In genomic region chr1:193346908-193347307, GRCm38 (mm10) we compare ENCODE assay signal across 25 mouse cellular contexts. TPM values are rescaled to one million over a fixed set of nuclear protein-coding genes. Genes with fewer than 3 reads are reported as not detected.
DNase-seq lines count a peak whose midpoint lies in the region; ATAC-seq and TF ChIP-seq lines count a peak whose summit lies in the region.
"Had no signal": no experiment of that assay in that cellular context is flagged by ENCODE, and none has a peak within 500 bp of the region (broad histone marks: within the 10 kb centered on the region; RNA-seq: fewer than 3 reads in every experiment).

No protein-coding gene starts in this region.

- H3K9me3 ChIP-seq in forebrain, embryonic 10.5 days, result no peaks in the 10 kb centered on the region
- H3K9me3 ChIP-seq in forebrain, embryonic 16.5 days (ENCODE audit: control insufficient read depth, low read length), result no peaks in the 10 kb centered on the region
- H3K9me3 ChIP-seq in heart, postnatal 0 days (replicated peaks; ENCODE audit: control insufficient read depth, low read length), result no peaks in the 10 kb centered on the region
- H3K9me3 ChIP-seq in hindbrain, embryonic 16.5 days (ENCODE audit: control insufficient read depth, low read length), result no peaks in the 10 kb centered on the region
- no peaks in the 10 kb centered on the region for H3K9me3 ChIP-seq in hindbrain, postnatal 0 days (ENCODE audit: low read length)
- H3K9me3 ChIP-seq: embryonic facial prominence, embryonic 13.5 days; embryonic facial prominence, embryonic 15.5 days; forebrain, embryonic 13.5 days; forebrain, embryonic 15.5 days had no signal

- TF ChIP-seq EP300 in heart, postnatal 0 days (IDR thresholded peaks at IDR 0.05; ENCODE audit: low read depth), result no peak
- TF ChIP-seq EP300 in heart, adult 2 months (IDR thresholded peaks at IDR 0.05; ENCODE audit: insufficient read depth, low read depth, low read length), result no peak

- intact Hi-C loops in heart, adult 2 months (cut with DNase I), result no loop called here

- H3K4me3 ChIP-seq in forebrain, embryonic 10.5 days, result no peak overlapping the region
- H3K4me3 ChIP-seq in forebrain, embryonic 16.5 days (replicated peaks; ENCODE audit: low read length), result no peak overlapping the region
- H3K4me3 ChIP-seq in heart, postnatal 0 days (ENCODE audit: low read depth, low read length), result no peak overlapping the region
- no peak overlapping the region for H3K4me3 ChIP-seq in heart, adult 2 months
- H3K4me3 ChIP-seq in hindbrain, embryonic 16.5 days (ENCODE audit: low read length), result no peak overlapping the region
- H3K4me3 ChIP-seq in hindbrain, postnatal 0 days (ENCODE audit: low read length), result no peak overlapping the region
- H3K4me3 ChIP-seq in myocyte, result no peak overlapping the region
- H3K4me3 ChIP-seq: embryonic facial prominence, embryonic 13.5 days; embryonic facial prominence, embryonic 15.5 days; erythroblast, embryonic 14.5 days; forebrain, embryonic 13.5 days; forebrain, embryonic 15.5 days had no signal

- WGBS in forebrain, embryonic 10.5 days, result 69% methylated on average over 3 of the region's 3 CpGs
- 80% methylated on average over 3 of the region's 3 CpGs for WGBS in forebrain, embryonic 16.5 days
- 52% methylated on average over 3 of the region's 3 CpGs for WGBS in heart, postnatal 0 days
- WGBS in heart, adult 2 months, result 34% methylated on average over 3 of the region's 3 CpGs
- WGBS in hindbrain, embryonic 16.5 days, result 74% methylated on average over 3 of the region's 3 CpGs
- 80% methylated on average over 3 of the region's 3 CpGs for WGBS in hindbrain, postnatal 0 days

- peak overlapping the region; percentile 48 for H3K27ac ChIP-seq in forebrain, embryonic 10.5 days
- H3K27ac ChIP-seq in forebrain, embryonic 16.5 days (ENCODE audit: low read length), result no peak overlapping the region
- H3K27ac ChIP-seq in heart, postnatal 0 days (ENCODE audit: low read depth), result no peak overlapping the region
- no peak overlapping the region for H3K27ac ChIP-seq in heart, adult 2 months
- H3K27ac ChIP-seq in hindbrain, embryonic 16.5 days (ENCODE audit: low read depth, low read length), result no peak overlapping the region
- H3K27ac ChIP-seq in hindbrain, postnatal 0 days, result no peak overlapping the region
- H3K27ac ChIP-seq: embryonic facial prominence, embryonic 13.5 days; embryonic facial prominence, embryonic 15.5 days; forebrain, embryonic 13.5 days; forebrain, embryonic 15.5 days had no signal

- H3K9ac ChIP-seq in forebrain, embryonic 16.5 days (replicated peaks; ENCODE audit: low read depth, low read length), result no peak overlapping the region
- H3K9ac ChIP-seq in heart, postnatal 0 days (replicated peaks; ENCODE audit: low read depth, low read length), result no peak overlapping the region
- H3K9ac ChIP-seq in heart, adult 2 months (ENCODE audit: low read depth, low read length), result no peak overlapping the region
- no peak overlapping the region for H3K9ac ChIP-seq in hindbrain, embryonic 16.5 days (ENCODE audit: low read depth, low read length)
- H3K9ac ChIP-seq in hindbrain, postnatal 0 days (replicated peaks; ENCODE audit: low read length), result no peak overlapping the region
- H3K9ac ChIP-seq: embryonic facial prominence, embryonic 13.5 days; embryonic facial prominence, embryonic 15.5 days; forebrain, embryonic 13.5 days; forebrain, embryonic 15.5 days had no signal

- no peak for TF ChIP-seq POLR2A in heart, adult 2 months (IDR thresholded peaks at IDR 0.05; ENCODE audit: insufficient read depth, low read depth, low read length)
- no peak for TF ChIP-seq POLR2A in myocyte (IDR thresholded peaks at IDR 0.05; ENCODE audit: insufficient read length, low read depth)

- no peak for DNase-seq in forebrain, embryonic 10.5 days (ENCODE audit: extremely low spot score, low spot score)
- no peak for DNase-seq in heart, postnatal 0 days (ENCODE audit: low spot score)
- DNase-seq in heart, adult 2 months, result no peak
- no peak for DNase-seq in hindbrain, postnatal 0 days (ENCODE audit: low spot score)
- no peak for DNase-seq in frontal cortex, postnatal 25 days (ENCODE audit: low spot score in 2 of 2)
- DNase-seq: adrenal gland, adult 2 months; adrenal gland, postnatal 10 days; adrenal gland, postnatal 25 days; cerebellum, adult 11 months; cerebellum, adult 18-20 months; cerebellum, adult 8-10 months; cerebellum, adult 9-11 months; cerebellum, postnatal 14 days; cerebellum, postnatal 36 days; embryo, embryonic 11 days had no signal

- H3ac ChIP-seq in myocyte (ENCODE audit: control insufficient read depth, insufficient read length), result no peak overlapping the region

- TF ChIP-seq CTCF in heart, postnatal 0 days (IDR thresholded peaks at IDR 0.05; ENCODE audit: low read depth), result no peak
- TF ChIP-seq CTCF in heart, adult 2 months (IDR thresholded peaks at IDR 0.05), result no peak
- no peak for TF ChIP-seq CTCF in hindbrain, postnatal 0 days (IDR thresholded peaks at IDR 0.05; ENCODE audit: low read depth)

- H3K4me1 ChIP-seq in forebrain, embryonic 10.5 days, result peaks cover 7% of the 10 kb centered on the region
- no peaks in the 10 kb centered on the region for H3K4me1 ChIP-seq in forebrain, embryonic 16.5 days (replicated peaks; ENCODE audit: control insufficient read depth, insufficient read depth, low read length)
- peaks cover 2% of the 10 kb centered on the region; the same call in 1 of the 2 replicates for H3K4me1 ChIP-seq in heart, postnatal 0 days (ENCODE audit: control insufficient read depth, insufficient read depth)
- no peaks in the 10 kb centered on the region for H3K4me1 ChIP-seq in heart, adult 2 months (ENCODE audit: control insufficient read depth, insufficient read depth, low read length)
- no peaks in the 10 kb centered on the region for H3K4me1 ChIP-seq in hindbrain, embryonic 16.5 days (ENCODE audit: control insufficient read depth, insufficient read depth, low read depth, low read length)
- no peaks in the 10 kb centered on the region for H3K4me1 ChIP-seq in hindbrain, postnatal 0 days (ENCODE audit: insufficient read depth, low read length)
- H3K4me1 ChIP-seq: embryonic facial prominence, embryonic 15.5 days; forebrain, embryonic 13.5 days; forebrain, embryonic 15.5 days had no signal

- no peak for ATAC-seq in forebrain, embryonic 16.5 days
- ATAC-seq in heart, postnatal 0 days (ENCODE audit: insufficient read depth, low read depth), result peak; percentile 48
- 0 out of 2 replicates have a peak, but pooled peaks have one; percentile 28 for ATAC-seq in hindbrain, embryonic 16.5 days
- ATAC-seq in hindbrain, postnatal 0 days, result no peak
- ATAC-seq: forebrain, embryonic 13.5 days; forebrain, embryonic 15.5 days had no signal

- no peaks in the 10 kb centered on the region for H3K27me3 ChIP-seq in forebrain, embryonic 10.5 days (ENCODE audit: poor library complexity, severe bottlenecking)
- no peaks in the 10 kb centered on the region for H3K27me3 ChIP-seq in forebrain, embryonic 16.5 days (replicated peaks; ENCODE audit: control insufficient read depth, insufficient read depth, low read length)
- no peaks in the 10 kb centered on the region for H3K27me3 ChIP-seq in heart, postnatal 0 days (ENCODE audit: control insufficient read depth, insufficient read depth, low read length)
- no peaks in the 10 kb centered on the region for H3K27me3 ChIP-seq in heart, adult 2 months (ENCODE audit: control insufficient read depth, insufficient read depth, low read length)
- H3K27me3 ChIP-seq in hindbrain, embryonic 16.5 days (replicated peaks; ENCODE audit: control insufficient read depth, insufficient read depth, low read length), result no peaks in the 10 kb centered on the region
- H3K27me3 ChIP-seq in hindbrain, postnatal 0 days (ENCODE audit: insufficient read depth, low read length), result no peaks in the 10 kb centered on the region
- no peaks in the 10 kb centered on the region for H3K27me3 ChIP-seq in myocyte (ENCODE audit: control insufficient read depth, insufficient read depth, insufficient read length)
- H3K27me3 ChIP-seq: embryonic facial prominence, embryonic 13.5 days; embryonic facial prominence, embryonic 15.5 days; forebrain, embryonic 13.5 days; forebrain, embryonic 15.5 days had no signal

- H3K36me3 ChIP-seq in forebrain, embryonic 10.5 days (replicated peaks), result peaks cover 7% of the 10 kb centered on the region
- H3K36me3 ChIP-seq in forebrain, embryonic 16.5 days (ENCODE audit: control insufficient read depth, insufficient read depth), result peaks cover 7% of the 10 kb centered on the region; the same call in 1 of the 2 replicates
- peaks cover 17% of the 10 kb centered on the region for H3K36me3 ChIP-seq in heart, postnatal 0 days (replicated peaks; ENCODE audit: control insufficient read depth, insufficient read depth, low read length)
- no peaks in the 10 kb centered on the region for H3K36me3 ChIP-seq in heart, adult 2 months (ENCODE audit: control insufficient read depth, insufficient read depth, low read length)
- H3K36me3 ChIP-seq in hindbrain, embryonic 16.5 days (ENCODE audit: control insufficient read depth, insufficient read depth, low read length), result peaks cover 16% of the 10 kb centered on the region
- peaks cover 14% of the 10 kb centered on the region; the same call in 1 of the 2 replicates for H3K36me3 ChIP-seq in hindbrain, postnatal 0 days (ENCODE audit: insufficient read depth, low read length)
- H3K36me3 ChIP-seq in myocyte (ENCODE audit: control insufficient read depth, insufficient read depth), result no peaks in the 10 kb centered on the region

- no peaks in the 10 kb centered on the region for H3K79me2 ChIP-seq in heart, adult 2 months (replicated peaks; ENCODE audit: control insufficient read depth, insufficient read depth, low read length)
- no peaks in the 10 kb centered on the region for H3K79me2 ChIP-seq in myocyte (ENCODE audit: control insufficient read depth, insufficient read depth)

- H3K4me2 ChIP-seq in forebrain, embryonic 16.5 days (ENCODE audit: low read length), result no peak overlapping the region
- no peak overlapping the region for H3K4me2 ChIP-seq in heart, postnatal 0 days (ENCODE audit: low read depth, low read length)
- H3K4me2 ChIP-seq in hindbrain, embryonic 16.5 days (ENCODE audit: low read length), result no peak overlapping the region
- H3K4me2 ChIP-seq in hindbrain, postnatal 0 days (ENCODE audit: low read depth, low read length), result no peak overlapping the region
- H3K4me2 ChIP-seq in myocyte (ENCODE audit: low read depth), result no peak overlapping the region
- H3K4me2 ChIP-seq: embryonic facial prominence, embryonic 13.5 days; embryonic facial prominence, embryonic 15.5 days; forebrain, embryonic 13.5 days; forebrain, embryonic 15.5 days had no signal

RNA-seq across cellular contexts. Expression of gene Camk1g, which starts 23.2 kb away (rescaled TPM):
- polyA plus RNA-seq in forebrain, embryonic 10.5 days (2016; fragmentation: Nextera tagmentation; extraction: Ambion mirVana), result 12.1 and 12.2 TPM in 2 replicates
- 49.9 and 51.9 TPM in 2 replicates for polyA plus RNA-seq in forebrain, embryonic 16.5 days (2015; fragmentation: Nextera tagmentation; extraction: Ambion mirVana)
- 12.0 and 14.3 TPM in 2 replicates for total RNA-seq in heart, postnatal 0 days (2014; rRNA removed; ENCODE audit: low replicate concordance)
- polyA plus RNA-seq in heart, postnatal 0 days (2015; fragmentation: Nextera tagmentation; extraction: Ambion mirVana), result 9.0 and 9.7 TPM in 2 replicates
- under 1 TPM in 1 of 2 experiments, not detected in 1; 0.16 TPM for total RNA-seq in heart, adult 2 months (2021)
- polyA plus RNA-seq in heart, adult 2 months (2012; rRNA removed), result 2.8 and 2.9 TPM in 2 replicates
- polyA plus RNA-seq in hindbrain, embryonic 16.5 days (2015; fragmentation: Nextera tagmentation; extraction: Ambion mirVana), result 44.2 and 44.6 TPM in 2 replicates
- 32.9 and 34.6 TPM in 2 replicates for total RNA-seq in hindbrain, postnatal 0 days (2014; rRNA removed)
- 30.9 and 35.1 TPM in 2 replicates for polyA plus RNA-seq in hindbrain, postnatal 0 days (2015; fragmentation: Nextera tagmentation; extraction: Ambion mirVana)
- 4.1 TPM for polyA plus RNA-seq in myocyte (2012; fragmentation: generic; extraction: Trizol)
- total RNA-seq: adrenal gland, adult 2 months; ES-E14; MEL had no signal
- polyA plus RNA-seq: erythroblast, embryonic 14.5 days had no signal

Comparison
In these comparisons a context has a peak if more than half of its experiments do, and no peak if none do; other contexts are left out.
1. ATAC-seq: peak in heart, postnatal 0 days (single experiment) and hindbrain, embryonic 16.5 days (single experiment); none in forebrain, embryonic 16.5 days (single experiment) and hindbrain, postnatal 0 days (single experiment).